Mouse (Mus musculus) CH12.LX (cell line): ENCODE measurements around the gene Gnaz. TPM values are rescaled to one million over a fixed set of nuclear protein-coding genes. Genes with fewer than 3 reads are reported as not detected.

Source experiments
- DNase-seq: peaks from one replicate; pipeline ENCODE4 v3.0.0-alpha.2; 2013; ENCODE audit errors: extremely low read depth
- H3K27ac ChIP-seq: 2 replicates; pipeline ENCODE4 v1.5.1; 2012; ENCODE audit warnings: low read depth, mild to moderate bottlenecking, control low read depth, moderate library complexity; ENCODE audit not compliant: insufficient read depth
- H3K27me3 ChIP-seq: replicated peaks from 2 replicates; pipeline ENCODE3; 2012; ENCODE audit warnings: inconsistent platforms
- H3K36me3 ChIP-seq, 2 experiments: replicated peaks in 1 of 2; 2 replicates each; pipeline versions ENCODE3 to v1.6.1; 2012; ENCODE audit warnings: inconsistent platforms in 1 of 2, low read length in 1 of 2, mild to moderate bottlenecking in 1 of 2, mixed read lengths in 1 of 2, moderate library complexity in 1 of 2; ENCODE audit not compliant: control insufficient read depth in 1 of 2, insufficient read depth in 1 of 2
- H3K4me1 ChIP-seq, 2 experiments: 2 replicates each; pipeline ENCODE4 v1.6.1; 2012; ENCODE audit warnings: inconsistent platforms in 1 of 2, moderate library complexity in 1 of 2; ENCODE audit not compliant: insufficient read depth in 2 of 2, control insufficient read depth in 1 of 2
- H3K4me2 ChIP-seq: 2 replicates; pipeline ENCODE4 v1.6.1; 2012; ENCODE audit warnings: low read depth, mild to moderate bottlenecking, control low read depth; ENCODE audit not compliant: poor library complexity, insufficient read depth, severe bottlenecking
- H3K4me3 ChIP-seq, 3 experiments: fragments of 150-350 bp in 1 of 3; sonication (generic) in 1 of 3; replicated peaks in 1 of 3; 2 replicates each; pipeline versions ENCODE3 to v1.5.1; 2011 to 2012; ENCODE audit warnings: low read depth in 2 of 3, low read length in 2 of 3, mild to moderate bottlenecking in 2 of 3, moderate library complexity in 2 of 3, control low read depth in 1 of 3, improper control_type of control experiment in 1 of 3, inconsistent platforms in 1 of 3, mixed read lengths in 1 of 3; ENCODE audit not compliant: poor library complexity in 1 of 3
- H3K79me2 ChIP-seq: replicated peaks from 2 replicates; pipeline ENCODE4 v1.6.1; 2012; ENCODE audit warnings: mild to moderate bottlenecking, moderate library complexity; ENCODE audit not compliant: control insufficient read depth, poor library complexity, insufficient read depth, severe bottlenecking; ENCODE audit errors: extremely low read depth
- H3K9ac ChIP-seq: 2 replicates; pipeline ENCODE4 v1.6.1; 2012; ENCODE audit warnings: low read depth, mild to moderate bottlenecking, control low read depth, moderate library complexity; ENCODE audit not compliant: insufficient read depth
- H3K9me3 ChIP-seq: replicated peaks from 2 replicates; pipeline ENCODE3; 2012; ENCODE audit warnings: low read length, inconsistent platforms, mixed read lengths
- BHLHE40 ChIP-seq: IDR thresholded peaks from 2 replicates; pipeline ENCODE4 v1.6.1; 2011; ENCODE audit warnings: mild to moderate bottlenecking, low read depth, low read length, improper control_type of control experiment
- CTCF ChIP-seq, 2 experiments: IDR thresholded peaks in 1 of 2; conservative IDR thresholded peaks in 1 of 2; 2 replicates each; pipeline ENCODE4 v1.5.1; 2011 to 2012; ENCODE audit warnings: low read depth in 2 of 2, low read length in 2 of 2, improper control_type of control experiment in 1 of 2, inconsistent platforms in 1 of 2, mild to moderate bottlenecking in 1 of 2, moderate library complexity in 1 of 2
- ETS1 ChIP-seq: conservative IDR thresholded peaks from 2 replicates; pipeline ENCODE4 v1.6.1; 2012; ENCODE audit warnings: low read depth, mild to moderate bottlenecking, inconsistent platforms, low read length, improper control_type of control experiment, moderate library complexity
- IRF4 ChIP-seq: IDR thresholded peaks from 2 replicates; pipeline ENCODE4 v1.6.1; 2014; ENCODE audit warnings: low read depth, mild to moderate bottlenecking, inconsistent platforms, low read length, improper control_type of control experiment
- JUND ChIP-seq: conservative IDR thresholded peaks from 2 replicates; pipeline ENCODE4 v1.6.1; 2011; ENCODE audit warnings: low read depth, low read length, improper control_type of control experiment
- MAFK ChIP-seq: IDR thresholded peaks from 2 replicates; pipeline ENCODE4 v1.6.1; 2011; ENCODE audit warnings: low read length, improper control_type of control experiment; ENCODE audit not compliant: insufficient replicate concordance
- MAX ChIP-seq: IDR thresholded peaks from 2 replicates; pipeline ENCODE4 v1.6.1; 2011; ENCODE audit warnings: low read length, improper control_type of control experiment
- MEF2A ChIP-seq: IDR thresholded peaks from 2 replicates; pipeline ENCODE4 v1.6.1; 2014; ENCODE audit warnings: low read depth, mild to moderate bottlenecking, inconsistent platforms, low read length, improper control_type of control experiment, borderline replicate concordance
- NELFE ChIP-seq: IDR thresholded peaks from 2 replicates; pipeline ENCODE4 v1.6.1; 2011; ENCODE audit warnings: low read depth, low read length, improper control_type of control experiment
- NRF1 ChIP-seq: IDR thresholded peaks from 2 replicates; pipeline ENCODE4 v1.6.1; 2014; ENCODE audit warnings: low read depth, mild to moderate bottlenecking, inconsistent platforms, low read length, improper control_type of control experiment, moderate library complexity
- PAX5 ChIP-seq: IDR thresholded peaks from 2 replicates; pipeline ENCODE4 v1.6.1; 2012; ENCODE audit warnings: low read length, inconsistent platforms, mixed read lengths
- SIN3A ChIP-seq: IDR thresholded peaks from 2 replicates; pipeline ENCODE4 v1.6.1; 2012; ENCODE audit warnings: low read length, improper control_type of control experiment, inconsistent platforms
- UBTF ChIP-seq: IDR thresholded peaks from 2 replicates; pipeline ENCODE4 v1.6.1; 2012; ENCODE audit warnings: low read depth, mild to moderate bottlenecking, inconsistent platforms, low read length, improper control_type of control experiment, moderate library complexity
- USF2 ChIP-seq: conservative IDR thresholded peaks from 2 replicates; pipeline ENCODE4 v1.6.1; 2011; ENCODE audit warnings: low read depth, low read length, improper control_type of control experiment
- ZC3H11A ChIP-seq: IDR thresholded peaks from 2 replicates; pipeline ENCODE4 v1.6.1; 2012; ENCODE audit warnings: low read depth, mild to moderate bottlenecking, inconsistent platforms, low read length, improper control_type of control experiment
- ZKSCAN1 ChIP-seq: IDR thresholded peaks from 2 replicates; pipeline ENCODE4 v1.6.1; 2012; ENCODE audit warnings: low read depth, inconsistent platforms, low read length, improper control_type of control experiment, borderline replicate concordance
- ZNF384 ChIP-seq: IDR thresholded peaks from 2 replicates; pipeline ENCODE4 v1.6.1; 2012; ENCODE audit warnings: low read depth, low read length, improper control_type of control experiment, inconsistent platforms
- dilution Hi-C: fragments of 300-500 bp; cut with MboI; formaldehyde crosslinking; loops from 2 replicates; pipeline ENCODE4 v1.14.3; 2020; ENCODE audit warnings: low sequenced_read_pairs; ENCODE audit not compliant: extremely low pct_unique_long_range_greater_than_20kb, extremely low pct_ligation_motif_present
- in situ Hi-C: fragments of 300-500 bp; cut with MboI; formaldehyde crosslinking; loops from 3 replicates; pipeline ENCODE4 v1.14.3; 2019; ENCODE audit warnings: low sequenced_read_pairs, low pct_ligation_motif_present, low pct_unique_long_range_greater_than_20kb, mixed read lengths
- polyA plus RNA-seq: library from polyadenylated mRNA; unstranded; fragments of >175 nt; gene quantifications from 2 replicates; pipeline ENCODE4 v1.2.1, GENCODE M21; 2012; ENCODE audit warnings: low read depth; ENCODE audit not compliant: insufficient read length
- total RNA-seq, 2 experiments: library from RNA; depleted of rRNA; stranded (reverse); fragments of 300-350 nt in 1 of 2; fragments of >200 nt in 1 of 2; gene quantifications; 2 replicates each; pipeline ENCODE4 v1.2.3; 2012 to 2014

Gene Gnaz
- total and polyA plus RNA-seq, 3 experiments, result 2.7 to 36.9 (median 5.5) TPM

- DNase-seq, result no peak
- H3K27ac ChIP-seq, result no peak overlapping the region
- H3K4me3 ChIP-seq, result no peak overlapping the region
- TF ChIP-seq SIN3A, result no peak
- no peak for TF ChIP-seq UBTF
- TF ChIP-seq MAX, result no peak
- TF ChIP-seq ZNF384, result no peak
- no peak for TF ChIP-seq ETS1
- no peak for TF ChIP-seq ZKSCAN1
- H3K4me1 ChIP-seq, result peaks cover 0 to 9% of the 10 kb centered on the region in 2 experiments; a peak in 2 of 4 replicates
- H3K4me2 ChIP-seq, result no peak overlapping the region
- no peaks in the 10 kb centered on the region for H3K79me2 ChIP-seq
- no peak overlapping the region for H3K9ac ChIP-seq
- dilution Hi-C loops (no loop called here), in situ Hi-C loops (no loop called here)
- no peaks in the 10 kb centered on the region for H3K27me3 ChIP-seq
- H3K9me3 ChIP-seq, result no peaks in the 10 kb centered on the region
- peaks cover 0 to 11% of the 10 kb centered on the region in 2 experiments for H3K36me3 ChIP-seq
Observed at GRCm38 (mm10) chr10:75048711-75049110, 81.7 kb downstream of the Gnaz start.

DNA sequence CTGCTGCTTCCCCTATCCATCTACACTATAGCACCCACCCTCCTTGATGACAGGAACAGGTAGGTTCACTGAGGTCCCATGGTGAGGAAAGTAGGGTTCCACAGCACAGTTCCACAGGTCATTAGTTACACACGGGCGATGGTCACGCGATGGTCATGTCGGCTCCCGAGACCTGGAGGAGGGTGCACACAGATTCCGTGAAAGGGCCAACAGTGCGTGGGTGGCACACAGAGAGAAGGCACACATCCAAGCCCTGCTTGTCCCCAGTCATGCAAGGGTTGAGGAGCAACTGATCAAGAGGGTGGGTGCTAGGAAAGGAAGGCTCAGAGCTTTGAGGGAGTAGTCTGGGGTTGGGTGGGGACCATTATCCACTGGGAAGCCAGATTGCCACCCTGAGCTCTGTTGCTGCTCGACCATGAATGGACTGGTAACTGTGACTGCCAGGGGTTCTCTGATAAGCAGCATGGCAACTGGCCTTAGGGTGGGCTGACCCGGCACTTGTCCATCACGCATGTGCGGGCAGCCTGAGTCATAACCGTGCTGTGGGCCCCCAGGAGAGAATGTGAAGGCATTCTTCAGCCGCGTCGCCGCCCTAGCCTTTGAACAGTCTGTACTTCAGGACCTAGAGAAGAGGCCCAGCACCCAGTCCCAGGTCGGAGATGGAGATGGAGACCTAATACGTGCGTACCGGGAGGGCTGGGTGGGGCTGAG lies 84.5 kb downstream of the Gnaz start:
- in situ Hi-C loops, result no loop called here
- H3K79me2 ChIP-seq, result no peaks in the 10 kb centered on the region
- no peak overlapping the region for H3K27ac ChIP-seq
- TF ChIP-seq IRF4 (no peak), NRF1 (peak; percentile 51), ZNF384 (no peak), PAX5 (no peak), NELFE (no peak)
- peaks cover 18 to 23% of the 10 kb centered on the region in 2 experiments for H3K4me1 ChIP-seq
- no peak overlapping the region for H3K4me2 ChIP-seq
- dilution Hi-C loops, result no loop called here
- H3K9ac ChIP-seq, result no peak overlapping the region
- no peak overlapping the region for H3K4me3 ChIP-seq
- no peaks in the 10 kb centered on the region for H3K27me3 ChIP-seq
- no peaks in the 10 kb centered on the region for H3K9me3 ChIP-seq
- DNase-seq, result no peak
- peaks cover 0 to 9% of the 10 kb centered on the region in 2 experiments for H3K36me3 ChIP-seq

GRCm38 (mm10) chr10:75052902-75053301 lies 85.9 kb downstream of the Gnaz start:
- H3K9me3 ChIP-seq, result no peaks in the 10 kb centered on the region
- dilution Hi-C loops (no loop called here), in situ Hi-C loops (no loop called here)
- TF ChIP-seq JUND, result no peak
- TF ChIP-seq BHLHE40, result no peak
- TF ChIP-seq PAX5, result no peak
- no peak for TF ChIP-seq USF2
- no peak for TF ChIP-seq ZC3H11A
- no peak for TF ChIP-seq MAFK
- no peak for TF ChIP-seq ZNF384
- no peak for TF ChIP-seq MEF2A
- no peak for TF ChIP-seq CTCF (conservative IDR thresholded peaks at IDR 0.05 in 1 of 2, IDR thresholded peaks at IDR 0.05 in 1 of 2; ENCODE audit: low read depth in 2 of 2, low read length in 2 of 2)
- TF ChIP-seq, all 38 proteins: peak for 0
- Histone ChIP-seq H3K4me3 (no peak overlapping the region), H3K9ac (no peak overlapping the region), H3K4me1 (peaks cover 18 to 36% of the 10 kb centered on the region in 2 experiments), H3K27ac (no peak overlapping the region), H3K79me2 (no peaks in the 10 kb centered on the region), H3K27me3 (no peaks in the 10 kb centered on the region), H3K36me3 (peaks cover 0 to 9% of the 10 kb centered on the region in 2 experiments), H3K4me2 (no peak overlapping the region)
- DNase-seq, result no peak
